21 mouse cellular contexts compared by ENCODE assay signal in genomic region chr12:84390336-84390735, GRCm38 (mm10). TPM values are rescaled to one million over a fixed set of nuclear protein-coding genes. Genes with fewer than 3 reads are reported as not detected.
DNase-seq lines count a peak whose midpoint lies in the region; ATAC-seq lines count a peak whose summit lies in the region.
"Had no signal": no experiment of that assay in that cellular context is flagged by ENCODE, and none has a peak within 500 bp of the region (broad histone marks: within the 10 kb centered on the region; RNA-seq: fewer than 3 reads in every experiment).

No protein-coding gene starts in this region.

- no peaks in the 10 kb centered on the region for H3K9me3 ChIP-seq in heart, embryonic 10.5 days
- no peaks in the 10 kb centered on the region for H3K9me3 ChIP-seq in heart, embryonic 12.5 days (replicated peaks)
- H3K9me3 ChIP-seq in heart, embryonic 16.5 days (replicated peaks; ENCODE audit: control insufficient read depth, low read length), result no peaks in the 10 kb centered on the region
- H3K9me3 ChIP-seq in limb, embryonic 10.5 days (replicated peaks), result no peaks in the 10 kb centered on the region
- no peaks in the 10 kb centered on the region for H3K9me3 ChIP-seq in kidney, embryonic 16.5 days (ENCODE audit: low read length)
- H3K9me3 ChIP-seq: embryonic facial prominence, embryonic 12.5 days; forebrain, embryonic 15.5 days; hindbrain, embryonic 10.5 days; intestine, embryonic 15.5 days; kidney, embryonic 15.5 days had no signal

- peaks cover 17% of the 10 kb centered on the region for H3K4me1 ChIP-seq in heart, embryonic 10.5 days
- peaks cover 17% of the 10 kb centered on the region for H3K4me1 ChIP-seq in heart, embryonic 12.5 days (replicated peaks)
- H3K4me1 ChIP-seq in heart, embryonic 16.5 days (ENCODE audit: control insufficient read depth, insufficient read depth, low read length), result peaks cover 8% of the 10 kb centered on the region
- H3K4me1 ChIP-seq in limb, embryonic 10.5 days, result no peaks in the 10 kb centered on the region
- no peaks in the 10 kb centered on the region for H3K4me1 ChIP-seq in kidney, embryonic 16.5 days (ENCODE audit: insufficient read depth, low read length)
- H3K4me1 ChIP-seq: embryonic facial prominence, embryonic 12.5 days; forebrain, embryonic 15.5 days; hindbrain, embryonic 10.5 days; intestine, embryonic 15.5 days; kidney, embryonic 15.5 days had no signal

- 30% methylated on average over 6 of the region's 6 CpGs for WGBS in heart, embryonic 10.5 days
- 22% methylated on average over 6 of the region's 6 CpGs for WGBS in heart, embryonic 12.5 days
- WGBS in heart, embryonic 16.5 days, result 36% methylated on average over 6 of the region's 6 CpGs
- WGBS in limb, embryonic 10.5 days, result 77% methylated on average over 6 of the region's 6 CpGs
- 80% methylated on average over 6 of the region's 6 CpGs for whole genome bisulfite sequencing in kidney, embryonic 16.5 days

- no peak overlapping the region for H3K9ac ChIP-seq in heart, embryonic 12.5 days
- no peak overlapping the region for H3K9ac ChIP-seq in heart, embryonic 16.5 days (ENCODE audit: low read length)
- H3K9ac ChIP-seq in kidney, embryonic 16.5 days (replicated peaks; ENCODE audit: low read length), result no peak overlapping the region
- H3K9ac ChIP-seq: embryonic facial prominence, embryonic 12.5 days; forebrain, embryonic 15.5 days; hindbrain, embryonic 14.5 days; intestine, embryonic 15.5 days; kidney, embryonic 15.5 days had no signal

- H3K4me3 ChIP-seq in heart, embryonic 10.5 days, result no peak overlapping the region
- no peak overlapping the region for H3K4me3 ChIP-seq in heart, embryonic 12.5 days
- no peak overlapping the region for H3K4me3 ChIP-seq in heart, embryonic 16.5 days (ENCODE audit: low read length)
- H3K4me3 ChIP-seq in limb, embryonic 10.5 days, result no peak overlapping the region
- H3K4me3 ChIP-seq in kidney, embryonic 16.5 days (ENCODE audit: low read length), result no peak overlapping the region
- H3K4me3 ChIP-seq: embryonic facial prominence, embryonic 12.5 days; forebrain, embryonic 15.5 days; hindbrain, embryonic 10.5 days; intestine, embryonic 15.5 days; kidney, embryonic 15.5 days had no signal

- ATAC-seq in heart, embryonic 12.5 days (ENCODE audit: insufficient number of reproducible peaks, low FRiP score), result no peak
- ATAC-seq in heart, embryonic 16.5 days (replicated peaks; ENCODE audit: extremely low read depth, insufficient read depth, low FRiP score), result peak; percentile 75; the same call in 1 of the 2 replicates
- ATAC-seq in kidney, embryonic 16.5 days (ENCODE audit: low FRiP score, low TSS enrichment), result no peak
- ATAC-seq: activated CD4-positive, CD25-positive, alpha-beta regulatory T cell, adult 4 months; forebrain, embryonic 15.5 days; intestine, embryonic 15.5 days; Patski had no signal

- H3K36me3 ChIP-seq in heart, embryonic 10.5 days, result peaks cover 9% of the 10 kb centered on the region
- H3K36me3 ChIP-seq in heart, embryonic 12.5 days, result peaks cover 19% of the 10 kb centered on the region
- peaks cover 9% of the 10 kb centered on the region; the same call in 1 of the 2 replicates for H3K36me3 ChIP-seq in heart, embryonic 16.5 days (ENCODE audit: control insufficient read depth, insufficient read depth)
- no peaks in the 10 kb centered on the region for H3K36me3 ChIP-seq in limb, embryonic 10.5 days
- 0 out of 2 replicates have a peak, but pooled peaks cover 3% of the 10 kb centered on the region for H3K36me3 ChIP-seq in kidney, embryonic 16.5 days (ENCODE audit: insufficient read depth, low read length)
- H3K36me3 ChIP-seq: embryonic facial prominence, embryonic 12.5 days; forebrain, embryonic 15.5 days; hindbrain, embryonic 10.5 days; intestine, embryonic 15.5 days had no signal

- no peaks in the 10 kb centered on the region for H3K27me3 ChIP-seq in heart, embryonic 10.5 days (ENCODE audit: insufficient read depth, poor library complexity, severe bottlenecking)
- H3K27me3 ChIP-seq in heart, embryonic 12.5 days (replicated peaks), result no peaks in the 10 kb centered on the region
- no peaks in the 10 kb centered on the region for H3K27me3 ChIP-seq in heart, embryonic 16.5 days (ENCODE audit: control insufficient read depth, insufficient read depth, low read length)
- H3K27me3 ChIP-seq in limb, embryonic 10.5 days (ENCODE audit: low read depth, poor library complexity, severe bottlenecking), result no peaks in the 10 kb centered on the region
- H3K27me3 ChIP-seq in kidney, embryonic 16.5 days (ENCODE audit: insufficient read depth, low read length), result no peaks in the 10 kb centered on the region
- H3K27me3 ChIP-seq: CH12.LX; embryonic facial prominence, embryonic 12.5 days; forebrain, embryonic 15.5 days; intestine, embryonic 15.5 days; kidney, embryonic 15.5 days; Patski had no signal

- DNase-seq in heart, embryonic 10.5 days (ENCODE audit: low spot score), result peak; percentile 84
- DNase-seq in heart, postnatal 25 days (ENCODE audit: low spot score), result no peak
- peak; percentile 41 for DNase-seq in limb, embryonic 10.5 days (ENCODE audit: low spot score)
- no peak for DNase-seq in right cerebral cortex, postnatal 25 days
- DNase-seq: adrenal gland, postnatal 14 days; cerebellum, adult 18-20 months; cerebellum, postnatal 10 days; gastrocnemius, postnatal 14 days; kidney, adult 18-20 months had no signal

- no peak overlapping the region for H3K4me2 ChIP-seq in heart, embryonic 12.5 days
- H3K4me2 ChIP-seq in heart, embryonic 16.5 days (ENCODE audit: low read depth, low read length), result no peak overlapping the region
- H3K4me2 ChIP-seq in kidney, embryonic 16.5 days (replicated peaks; ENCODE audit: low read depth, low read length), result no peak overlapping the region
- H3K4me2 ChIP-seq: embryonic facial prominence, embryonic 12.5 days; forebrain, embryonic 15.5 days; hindbrain, embryonic 14.5 days; intestine, embryonic 15.5 days; kidney, embryonic 15.5 days had no signal

- no peak overlapping the region for H3K27ac ChIP-seq in heart, embryonic 10.5 days
- H3K27ac ChIP-seq in heart, embryonic 12.5 days (ENCODE audit: poor library complexity, severe bottlenecking), result peak overlapping the region; percentile 48; the same call in 1 of the 2 replicates
- no peak overlapping the region for H3K27ac ChIP-seq in heart, embryonic 16.5 days (ENCODE audit: low read length)
- no peak overlapping the region for H3K27ac ChIP-seq in limb, embryonic 10.5 days
- H3K27ac ChIP-seq in kidney, embryonic 16.5 days (ENCODE audit: low read length), result no peak overlapping the region
- H3K27ac ChIP-seq: embryonic facial prominence, embryonic 12.5 days; forebrain, embryonic 15.5 days; hindbrain, embryonic 10.5 days; hindbrain, embryonic 14.5 days; intestine, embryonic 15.5 days; kidney, embryonic 15.5 days had no signal

- intact Hi-C loops in heart, postnatal 25 days (cut with DNase I), result no loop called here

RNA-seq across cellular contexts. Expression of gene Entpd5, which starts 18.5 kb away (rescaled TPM):
- polyA plus RNA-seq in heart, embryonic 10.5 days (2016; fragmentation: Nextera tagmentation; extraction: Ambion mirVana), result 20.0 and 23.4 TPM in 2 replicates
- total RNA-seq in heart, postnatal 25 days (2021), result 10 to 100 TPM; 58.1 to 59.2 TPM
- polyA plus RNA-seq in heart, embryonic 12.5 days (2016; fragmentation: Nextera tagmentation; extraction: Ambion mirVana), result 32.6 and 33.5 TPM in 2 replicates
- polyA plus RNA-seq in heart, embryonic 16.5 days (2015; fragmentation: Nextera tagmentation; extraction: Ambion mirVana), result 37.1 and 38.9 TPM in 2 replicates
- polyA plus RNA-seq in limb, embryonic 10.5 days (2016; fragmentation: Nextera tagmentation; extraction: Ambion mirVana), result 7.8 and 8.9 TPM in 2 replicates
- 57.7 and 68.8 TPM in 2 replicates for polyA plus RNA-seq in kidney, embryonic 16.5 days (2015; fragmentation: Nextera tagmentation; extraction: Ambion mirVana)

RNA-seq across cellular contexts. Expression of gene Bbof1, which starts 18.5 kb away (rescaled TPM):
- polyA plus RNA-seq in heart, embryonic 10.5 days (2016; fragmentation: Nextera tagmentation; extraction: Ambion mirVana), result 0.57 and 1.1 TPM in 2 replicates
- 1 to 10 TPM; 1.3 to 3.0 TPM for total RNA-seq in heart, postnatal 25 days (2021)
- polyA plus RNA-seq in heart, embryonic 12.5 days (2016; fragmentation: Nextera tagmentation; extraction: Ambion mirVana), result 1.4 and 1.5 TPM in 2 replicates
- polyA plus RNA-seq in heart, embryonic 16.5 days (2015; fragmentation: Nextera tagmentation; extraction: Ambion mirVana), result 2.5 and 2.6 TPM in 2 replicates
- polyA plus RNA-seq in limb, embryonic 10.5 days (2016; fragmentation: Nextera tagmentation; extraction: Ambion mirVana), result 0.36 and 0.51 TPM in 2 replicates
- polyA plus RNA-seq in kidney, embryonic 16.5 days (2015; fragmentation: Nextera tagmentation; extraction: Ambion mirVana), result 1.5 and 2.2 TPM in 2 replicates

RNA-seq across cellular contexts. Expression of gene Rnf113a2, which starts 26.7 kb away (rescaled TPM):
- 20.0 and 22.0 TPM in 2 replicates for polyA plus RNA-seq in heart, embryonic 10.5 days (2016; fragmentation: Nextera tagmentation; extraction: Ambion mirVana)
- 1 to 10 TPM; 8.4 to 8.5 TPM for total RNA-seq in heart, postnatal 25 days (2021)
- polyA plus RNA-seq in heart, embryonic 12.5 days (2016; fragmentation: Nextera tagmentation; extraction: Ambion mirVana), result 21.3 and 24.4 TPM in 2 replicates
- 21.1 and 25.1 TPM in 2 replicates for polyA plus RNA-seq in heart, embryonic 16.5 days (2015; fragmentation: Nextera tagmentation; extraction: Ambion mirVana)
- 23.1 and 24.8 TPM in 2 replicates for polyA plus RNA-seq in limb, embryonic 10.5 days (2016; fragmentation: Nextera tagmentation; extraction: Ambion mirVana)
- polyA plus RNA-seq in kidney, embryonic 16.5 days (2015; fragmentation: Nextera tagmentation; extraction: Ambion mirVana), result 22.3 and 23.0 TPM in 2 replicates

RNA-seq across cellular contexts. Expression of gene Fam161b, which starts 28.7 kb away (rescaled TPM):
- polyA plus RNA-seq in heart, embryonic 10.5 days (2016; fragmentation: Nextera tagmentation; extraction: Ambion mirVana), result 4.4 and 4.7 TPM in 2 replicates
- 1 to 10 TPM; 8.3 to 8.5 TPM for total RNA-seq in heart, postnatal 25 days (2021)
- 5.0 and 5.2 TPM in 2 replicates for polyA plus RNA-seq in heart, embryonic 12.5 days (2016; fragmentation: Nextera tagmentation; extraction: Ambion mirVana)
- 8.1 and 8.2 TPM in 2 replicates for polyA plus RNA-seq in heart, embryonic 16.5 days (2015; fragmentation: Nextera tagmentation; extraction: Ambion mirVana)
- 3.7 TPM in 2 replicates for polyA plus RNA-seq in limb, embryonic 10.5 days (2016; fragmentation: Nextera tagmentation; extraction: Ambion mirVana)
- polyA plus RNA-seq in kidney, embryonic 16.5 days (2015; fragmentation: Nextera tagmentation; extraction: Ambion mirVana), result 4.0 and 4.6 TPM in 2 replicates

RNA-seq across cellular contexts. Expression of gene Coq6, which starts 28.9 kb away (rescaled TPM):
- 53.7 and 74.2 TPM in 2 replicates for polyA plus RNA-seq in heart, embryonic 10.5 days (2016; fragmentation: Nextera tagmentation; extraction: Ambion mirVana)
- 100 to 1,000 TPM; 102 to 106 TPM for total RNA-seq in heart, postnatal 25 days (2021)
- polyA plus RNA-seq in heart, embryonic 12.5 days (2016; fragmentation: Nextera tagmentation; extraction: Ambion mirVana), result 59.2 and 61.6 TPM in 2 replicates
- polyA plus RNA-seq in heart, embryonic 16.5 days (2015; fragmentation: Nextera tagmentation; extraction: Ambion mirVana), result 94.2 and 95.2 TPM in 2 replicates
- 47.0 and 49.4 TPM in 2 replicates for polyA plus RNA-seq in limb, embryonic 10.5 days (2016; fragmentation: Nextera tagmentation; extraction: Ambion mirVana)
- polyA plus RNA-seq in kidney, embryonic 16.5 days (2015; fragmentation: Nextera tagmentation; extraction: Ambion mirVana), result 54.3 and 56.0 TPM in 2 replicates

Comparison
In these comparisons a context has a peak if more than half of its experiments do, and no peak if none do; other contexts are left out.
1. DNase-seq: peak in heart, embryonic 10.5 days (single experiment) and limb, embryonic 10.5 days (single experiment); none in heart, postnatal 25 days (single experiment) and right cerebral cortex, postnatal 25 days (single experiment).